Mouse (Mus musculus) liver, adult 2 months (tissue): ENCODE measurements at regions not wholly inside any gene's neighbourhood (a gene's known extent, or its start where the extent isn't known, plus 50 kb on each side); places are given as distances from the start of the nearest gene placed in this dataset.

Source experiments
- DNase-seq: peaks from one replicate; pipeline ENCODE4 v3.0.0-alpha.2; 2011; ENCODE audit warnings: low read depth, low spot score; ENCODE audit errors: extremely low read depth
- H3K27ac ChIP-seq: fragments of 200-500 bp; replicated peaks from 2 replicates; pipeline ENCODE4 v1.5.1; 2012; ENCODE audit warnings: low read depth, mild to moderate bottlenecking, control low read depth, inconsistent platforms, low read length; ENCODE audit not compliant: insufficient read depth
- H3K27me3 ChIP-seq: fragments of 200-500 bp; 2 replicates; pipeline ENCODE4 v1.6.1; 2012; ENCODE audit warnings: mild to moderate bottlenecking, moderate library complexity, low read length, inconsistent platforms; ENCODE audit not compliant: control insufficient read depth, insufficient read depth
- H3K36me3 ChIP-seq: fragments of 200-500 bp; 2 replicates; pipeline ENCODE4 v1.6.1; 2012; ENCODE audit warnings: low read length, inconsistent platforms; ENCODE audit not compliant: control insufficient read depth, insufficient read depth
- H3K4me1 ChIP-seq: fragments of 200-500 bp; 2 replicates; pipeline ENCODE4 v1.6.1; 2011; ENCODE audit warnings: low read length; ENCODE audit not compliant: control insufficient read depth, insufficient read depth
- H3K4me3 ChIP-seq: fragments of 200-500 bp; 2 replicates; pipeline ENCODE4 v1.5.1; 2011; ENCODE audit warnings: low read depth, mild to moderate bottlenecking, control low read depth, low read length, moderate library complexity; ENCODE audit not compliant: insufficient read depth
- H3K79me2 ChIP-seq: fragments of 200-500 bp; 2 replicates; pipeline ENCODE4 v1.6.1; 2012; ENCODE audit warnings: inconsistent platforms, mild to moderate bottlenecking, low read length, moderate library complexity; ENCODE audit not compliant: control insufficient read depth, insufficient read depth
- H3K9ac ChIP-seq: fragments of 200-500 bp; 2 replicates; pipeline ENCODE4 v1.6.1; 2012; ENCODE audit warnings: low read depth, mild to moderate bottlenecking, control low read depth, inconsistent platforms, low read length
- CTCF ChIP-seq: fragments of 200-500 bp; IDR thresholded peaks from 2 replicates; pipeline ENCODE4 v1.5.1; 2011; ENCODE audit warnings: low read depth, low read length, control low read depth
- POLR2A ChIP-seq: fragments of 200-500 bp; IDR thresholded peaks from 2 replicates; pipeline ENCODE4 v1.6.1; 2011; ENCODE audit warnings: low read length, control low read depth; ENCODE audit not compliant: insufficient read depth; ENCODE audit errors: extremely low read depth
- WGBS: fragments of 180-500 bp; shearing (Covaris S2); methylation state at CpG from one replicate; pipeline ENCODE4 v1.1.7; 2018; 5-methylcytosine and 5-hydroxymethylcytosine counted together

DNA sequence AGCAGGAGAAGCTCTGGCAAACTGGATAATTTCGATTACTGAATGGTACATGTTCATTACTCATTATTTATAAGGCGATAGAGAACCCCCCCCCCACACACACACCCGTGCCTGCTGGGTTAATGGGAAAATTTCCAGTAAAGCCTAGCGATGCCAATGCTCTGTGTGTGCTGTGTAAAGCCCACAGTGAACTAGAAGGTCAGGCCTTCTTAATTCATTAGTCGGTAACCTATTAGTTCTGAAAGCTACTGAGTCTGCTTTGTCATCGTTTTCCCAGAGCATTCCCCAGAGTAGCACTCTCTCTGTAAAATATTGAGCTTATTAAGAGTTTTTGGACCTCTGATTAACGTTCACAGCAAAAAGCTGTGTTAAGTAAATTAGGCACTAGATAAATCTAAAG lies 65.7 kb upstream of the Zfp366 start:
- DNase-seq = no peak
- Histone ChIP-seq H3K27me3 (no peaks in the 10 kb centered on the region), H3K9ac (no peak overlapping the region), H3K79me2 (no peaks in the 10 kb centered on the region), H3K36me3 (no peaks in the 10 kb centered on the region), H3K27ac (no peak overlapping the region), H3K4me1 (peaks cover 2% of the 10 kb centered on the region; the same call in 1 of the 2 replicates), H3K4me3 (no peak overlapping the region)
- no peak for TF ChIP-seq CTCF
- TF ChIP-seq POLR2A = no peak
- 76% methylated on average over 7 of the region's 7 CpGs for WGBS

- no peaks in the 10 kb centered on the region for H3K36me3 ChIP-seq
- DNase-seq = no peak
Observed at GRCm38 (mm10) chr13:99115541-99115940, 69.1 kb upstream of the Zfp366 start.

DNA sequence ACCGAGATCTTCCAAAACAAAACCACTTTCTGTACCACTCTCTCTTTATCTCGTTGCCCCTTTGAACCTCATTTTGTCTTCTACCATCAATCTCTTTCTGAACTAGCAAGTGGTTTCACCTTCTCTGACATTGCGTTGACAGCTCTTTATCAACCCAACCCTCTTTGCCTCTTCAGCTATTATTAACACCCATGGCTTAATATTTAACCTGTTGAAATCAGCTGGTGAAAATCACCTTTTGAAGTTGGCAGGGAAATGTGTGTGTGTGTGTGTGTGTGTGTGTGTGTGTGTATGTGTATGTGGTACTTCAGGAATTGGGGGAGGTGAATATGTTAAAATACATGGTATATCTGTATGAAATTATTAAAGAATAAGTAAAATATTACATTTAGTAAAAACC lies 70.1 kb upstream of the Zfp366 start:
- no peak overlapping the region for H3K27ac ChIP-seq
- no peaks in the 10 kb centered on the region for H3K79me2 ChIP-seq
- H3K36me3 ChIP-seq = no peaks in the 10 kb centered on the region
- no peaks in the 10 kb centered on the region for H3K27me3 ChIP-seq
- 15% methylated on average over 3 of the region's 3 CpGs for WGBS
- peak; percentile 76 for DNase-seq
- no peak overlapping the region for H3K4me3 ChIP-seq
- H3K9ac ChIP-seq = no peak overlapping the region
- TF ChIP-seq CTCF (no peak), POLR2A (no peak)
- H3K4me1 ChIP-seq = peaks cover 2% of the 10 kb centered on the region; the same call in 1 of the 2 replicates

More at GRCm38 (mm10) chr13:99115541-99115940, 69.1 kb upstream of the Zfp366 start:
- WGBS = 89% methylated on average over 7 of the region's 7 CpGs
- Histone ChIP-seq H3K9ac (no peak overlapping the region), H3K27me3 (no peaks in the 10 kb centered on the region), H3K79me2 (no peaks in the 10 kb centered on the region), H3K4me1 (peaks cover 2% of the 10 kb centered on the region; the same call in 1 of the 2 replicates), H3K27ac (no peak overlapping the region), H3K4me3 (no peak overlapping the region)
- TF ChIP-seq CTCF = no peak
- TF ChIP-seq POLR2A = no peak

DNA sequence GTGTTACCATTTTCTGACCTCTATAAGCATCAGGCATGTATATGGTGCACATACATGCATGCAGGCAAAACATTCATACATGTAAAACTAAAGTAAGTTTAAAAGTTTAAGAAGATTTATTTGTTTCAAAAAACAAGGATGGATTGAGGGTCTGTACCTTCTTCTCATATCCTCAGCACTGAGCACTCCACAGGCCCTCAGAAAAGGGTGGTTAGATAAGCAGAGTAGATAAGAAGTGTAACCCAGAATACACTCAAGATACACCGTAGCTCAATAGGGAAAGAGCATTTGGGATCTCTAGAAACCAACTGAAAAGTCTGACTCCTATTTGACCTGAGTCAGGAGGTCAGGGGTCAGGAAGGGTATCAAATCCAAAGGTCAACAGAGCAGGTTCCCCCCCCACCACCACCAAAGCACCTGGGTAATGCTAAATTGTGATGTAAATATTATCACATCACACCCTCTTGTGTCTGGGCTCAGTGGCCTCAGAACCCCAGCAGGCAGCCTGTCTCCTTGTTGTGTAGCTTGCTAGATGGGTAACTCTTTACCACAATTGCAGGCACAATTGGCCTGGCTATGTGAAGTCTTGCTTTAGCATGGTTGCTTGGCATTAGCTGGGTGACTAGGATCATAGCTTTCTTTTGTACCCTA lies 72.8 kb upstream of the Zfp366 start:
- 66% methylated on average over 1 of the region's 1 CpGs for WGBS
- Histone ChIP-seq H3K36me3 (no peaks in the 10 kb centered on the region), H3K27me3 (no peaks in the 10 kb centered on the region; the same call in 1 of the 2 replicates), H3K27ac (no peak overlapping the region), H3K79me2 (no peaks in the 10 kb centered on the region), H3K9ac (no peak overlapping the region), H3K4me1 (peaks cover 2% of the 10 kb centered on the region; the same call in 1 of the 2 replicates), H3K4me3 (no peak overlapping the region)
- DNase-seq = no peak
- TF ChIP-seq CTCF = no peak
- TF ChIP-seq POLR2A = no peak

DNA sequence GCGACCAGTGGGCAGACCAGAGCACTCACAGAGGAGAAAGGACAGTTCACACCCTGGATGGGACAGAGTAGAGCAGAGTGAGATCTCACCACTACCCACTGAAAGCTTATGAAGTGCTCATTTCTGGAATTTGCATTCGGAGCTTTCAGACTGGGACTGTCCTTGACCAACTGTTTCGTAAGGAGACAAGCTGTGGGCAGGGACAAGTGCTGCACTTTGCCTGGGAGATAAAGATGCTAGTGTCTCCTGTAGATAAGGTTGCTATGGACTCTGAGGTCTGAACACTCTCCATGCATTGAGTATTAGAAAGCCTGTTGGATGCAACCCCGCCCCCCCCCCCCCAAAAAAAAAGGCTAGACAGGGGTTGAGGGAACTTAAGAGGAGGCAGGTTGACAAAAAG lies 76.6 kb upstream of the Zfp366 start:
- no peak for DNase-seq
- H3K27ac ChIP-seq = no peak overlapping the region
- H3K36me3 ChIP-seq = no peaks in the 10 kb centered on the region
- 55% methylated on average over 4 of the region's 4 CpGs for WGBS
- no peak overlapping the region for H3K9ac ChIP-seq
- no peak for TF ChIP-seq POLR2A
- no peak for TF ChIP-seq CTCF
- no peaks in the 10 kb centered on the region for H3K79me2 ChIP-seq
- H3K4me1 ChIP-seq = no peaks in the 10 kb centered on the region
- H3K27me3 ChIP-seq = no peaks in the 10 kb centered on the region; the same call in 1 of the 2 replicates
- H3K4me3 ChIP-seq = no peak overlapping the region

GRCm38 (mm10) chr13:99102089-99102681 lies 82.4 kb upstream of the Zfp366 start:
- H3K27me3 ChIP-seq = no peaks in the 10 kb centered on the region
- no peak overlapping the region for H3K9ac ChIP-seq
- H3K79me2 ChIP-seq = no peaks in the 10 kb centered on the region
- DNase-seq = no peak
- WGBS = 88% methylated on average over 9 of the region's 9 CpGs
- no peaks in the 10 kb centered on the region for H3K36me3 ChIP-seq
- H3K27ac ChIP-seq = no peak overlapping the region
- H3K4me1 ChIP-seq = no peaks in the 10 kb centered on the region
- no peak overlapping the region for H3K4me3 ChIP-seq
- no peak for TF ChIP-seq CTCF
- TF ChIP-seq POLR2A = no peak
